Mouse (Mus musculus) CH12.LX (cell line): ENCODE results near the gene Stx16. TPM values are rescaled to one million over a fixed set of nuclear protein-coding genes. Genes with fewer than 3 reads are reported as not detected.

Experiments
- DNase-seq: peaks from one replicate; pipeline ENCODE4 v3.0.0-alpha.2; 2013; ENCODE audit errors: extremely low read depth
- H3K27ac ChIP-seq: 2 replicates; pipeline ENCODE4 v1.5.1; 2012; ENCODE audit warnings: low read depth, mild to moderate bottlenecking, control low read depth, moderate library complexity; ENCODE audit not compliant: insufficient read depth
- H3K27me3 ChIP-seq: replicated peaks from 2 replicates; pipeline ENCODE3; 2012; ENCODE audit warnings: inconsistent platforms
- H3K36me3 ChIP-seq, 2 experiments: replicated peaks in 1 of 2; 2 replicates each; pipeline versions ENCODE3 to v1.6.1; 2012; ENCODE audit warnings: inconsistent platforms in 1 of 2, low read length in 1 of 2, mild to moderate bottlenecking in 1 of 2, mixed read lengths in 1 of 2, moderate library complexity in 1 of 2; ENCODE audit not compliant: control insufficient read depth in 1 of 2, insufficient read depth in 1 of 2
- H3K4me1 ChIP-seq, 2 experiments: 2 replicates each; pipeline ENCODE4 v1.6.1; 2012; ENCODE audit warnings: inconsistent platforms in 1 of 2, moderate library complexity in 1 of 2; ENCODE audit not compliant: insufficient read depth in 2 of 2, control insufficient read depth in 1 of 2
- H3K4me2 ChIP-seq: 2 replicates; pipeline ENCODE4 v1.6.1; 2012; ENCODE audit warnings: low read depth, mild to moderate bottlenecking, control low read depth; ENCODE audit not compliant: poor library complexity, insufficient read depth, severe bottlenecking
- H3K4me3 ChIP-seq, 3 experiments: fragments of 150-350 bp in 1 of 3; sonication (generic) in 1 of 3; replicated peaks in 1 of 3; 2 replicates each; pipeline versions ENCODE3 to v1.5.1; 2011 to 2012; ENCODE audit warnings: low read depth in 2 of 3, low read length in 2 of 3, mild to moderate bottlenecking in 2 of 3, moderate library complexity in 2 of 3, control low read depth in 1 of 3, improper control_type of control experiment in 1 of 3, inconsistent platforms in 1 of 3, mixed read lengths in 1 of 3; ENCODE audit not compliant: poor library complexity in 1 of 3
- H3K79me2 ChIP-seq: replicated peaks from 2 replicates; pipeline ENCODE4 v1.6.1; 2012; ENCODE audit warnings: mild to moderate bottlenecking, moderate library complexity; ENCODE audit not compliant: control insufficient read depth, poor library complexity, insufficient read depth, severe bottlenecking; ENCODE audit errors: extremely low read depth
- H3K9ac ChIP-seq: 2 replicates; pipeline ENCODE4 v1.6.1; 2012; ENCODE audit warnings: low read depth, mild to moderate bottlenecking, control low read depth, moderate library complexity; ENCODE audit not compliant: insufficient read depth
- H3K9me3 ChIP-seq: replicated peaks from 2 replicates; pipeline ENCODE3; 2012; ENCODE audit warnings: low read length, inconsistent platforms, mixed read lengths
- ETS1 ChIP-seq: conservative IDR thresholded peaks from 2 replicates; pipeline ENCODE4 v1.6.1; 2012; ENCODE audit warnings: low read depth, mild to moderate bottlenecking, inconsistent platforms, low read length, improper control_type of control experiment, moderate library complexity
- GABPA ChIP-seq: IDR thresholded peaks from 2 replicates; pipeline ENCODE4 v1.6.1; 2012; ENCODE audit warnings: low read depth, low read length, improper control_type of control experiment, inconsistent platforms; ENCODE audit not compliant: insufficient replicate concordance
- JUN ChIP-seq: IDR thresholded peaks from 2 replicates; pipeline ENCODE4 v1.6.1; 2011; ENCODE audit warnings: low read depth, mild to moderate bottlenecking, low read length, improper control_type of control experiment, moderate library complexity; ENCODE audit not compliant: insufficient read depth
- JUND ChIP-seq: conservative IDR thresholded peaks from 2 replicates; pipeline ENCODE4 v1.6.1; 2011; ENCODE audit warnings: low read depth, low read length, improper control_type of control experiment
- KAT2A ChIP-seq: IDR thresholded peaks from 2 replicates; pipeline ENCODE4 v1.6.1; 2012; ENCODE audit warnings: low read length, improper control_type of control experiment, inconsistent platforms; ENCODE audit not compliant: insufficient replicate concordance
- MAFK ChIP-seq: IDR thresholded peaks from 2 replicates; pipeline ENCODE4 v1.6.1; 2011; ENCODE audit warnings: low read length, improper control_type of control experiment; ENCODE audit not compliant: insufficient replicate concordance
- MAX ChIP-seq: IDR thresholded peaks from 2 replicates; pipeline ENCODE4 v1.6.1; 2011; ENCODE audit warnings: low read length, improper control_type of control experiment
- MXI1 ChIP-seq: IDR thresholded peaks from 2 replicates; pipeline ENCODE4 v1.6.1; 2011; ENCODE audit warnings: mild to moderate bottlenecking, low read depth, low read length, improper control_type of control experiment
- MYC ChIP-seq: IDR thresholded peaks from 2 replicates; pipeline ENCODE4 v1.6.1; 2011; ENCODE audit warnings: low read depth, mild to moderate bottlenecking, improper control_type of control experiment, low read length
- PAX5 ChIP-seq: IDR thresholded peaks from 2 replicates; pipeline ENCODE4 v1.6.1; 2012; ENCODE audit warnings: low read length, inconsistent platforms, mixed read lengths
- POLR2AphosphoS2 ChIP-seq: IDR thresholded peaks from 2 replicates; pipeline ENCODE4 v1.6.1; 2011; ENCODE audit warnings: low read depth, low read length, improper control_type of control experiment
- RAD21 ChIP-seq: IDR thresholded peaks from 2 replicates; pipeline ENCODE4 v1.6.1; 2011; ENCODE audit warnings: low read depth, mild to moderate bottlenecking, low read length, improper control_type of control experiment, moderate library complexity
- SIN3A ChIP-seq: IDR thresholded peaks from 2 replicates; pipeline ENCODE4 v1.6.1; 2012; ENCODE audit warnings: low read length, improper control_type of control experiment, inconsistent platforms
- TBP ChIP-seq: conservative IDR thresholded peaks from 2 replicates; pipeline ENCODE4 v1.6.1; 2011; ENCODE audit warnings: low read depth, low read length, improper control_type of control experiment
- TCF12 ChIP-seq: IDR thresholded peaks from 2 replicates; pipeline ENCODE4 v1.6.1; 2014; ENCODE audit warnings: low read depth, mild to moderate bottlenecking, inconsistent platforms, low read length, improper control_type of control experiment
- UBTF ChIP-seq: IDR thresholded peaks from 2 replicates; pipeline ENCODE4 v1.6.1; 2012; ENCODE audit warnings: low read depth, mild to moderate bottlenecking, inconsistent platforms, low read length, improper control_type of control experiment, moderate library complexity
- ZKSCAN1 ChIP-seq: IDR thresholded peaks from 2 replicates; pipeline ENCODE4 v1.6.1; 2012; ENCODE audit warnings: low read depth, inconsistent platforms, low read length, improper control_type of control experiment, borderline replicate concordance
- dilution Hi-C: fragments of 300-500 bp; cut with MboI; formaldehyde crosslinking; loops from 2 replicates; pipeline ENCODE4 v1.14.3; 2020; ENCODE audit warnings: low sequenced_read_pairs; ENCODE audit not compliant: extremely low pct_unique_long_range_greater_than_20kb, extremely low pct_ligation_motif_present
- in situ Hi-C: fragments of 300-500 bp; cut with MboI; formaldehyde crosslinking; loops from 3 replicates; pipeline ENCODE4 v1.14.3; 2019; ENCODE audit warnings: low sequenced_read_pairs, low pct_ligation_motif_present, low pct_unique_long_range_greater_than_20kb, mixed read lengths
- polyA plus RNA-seq: library from polyadenylated mRNA; unstranded; fragments of >175 nt; gene quantifications from 2 replicates; pipeline ENCODE4 v1.2.1, GENCODE M21; 2012; ENCODE audit warnings: low read depth; ENCODE audit not compliant: insufficient read length
- total RNA-seq, 2 experiments: library from RNA; depleted of rRNA; stranded (reverse); fragments of 300-350 nt in 1 of 2; fragments of >200 nt in 1 of 2; gene quantifications; 2 replicates each; pipeline ENCODE4 v1.2.3; 2012 to 2014

Gene Stx16
- total and polyA plus RNA-seq, 3 experiments: 18.8 to 33.2 (median 22.5) TPM

DNA sequence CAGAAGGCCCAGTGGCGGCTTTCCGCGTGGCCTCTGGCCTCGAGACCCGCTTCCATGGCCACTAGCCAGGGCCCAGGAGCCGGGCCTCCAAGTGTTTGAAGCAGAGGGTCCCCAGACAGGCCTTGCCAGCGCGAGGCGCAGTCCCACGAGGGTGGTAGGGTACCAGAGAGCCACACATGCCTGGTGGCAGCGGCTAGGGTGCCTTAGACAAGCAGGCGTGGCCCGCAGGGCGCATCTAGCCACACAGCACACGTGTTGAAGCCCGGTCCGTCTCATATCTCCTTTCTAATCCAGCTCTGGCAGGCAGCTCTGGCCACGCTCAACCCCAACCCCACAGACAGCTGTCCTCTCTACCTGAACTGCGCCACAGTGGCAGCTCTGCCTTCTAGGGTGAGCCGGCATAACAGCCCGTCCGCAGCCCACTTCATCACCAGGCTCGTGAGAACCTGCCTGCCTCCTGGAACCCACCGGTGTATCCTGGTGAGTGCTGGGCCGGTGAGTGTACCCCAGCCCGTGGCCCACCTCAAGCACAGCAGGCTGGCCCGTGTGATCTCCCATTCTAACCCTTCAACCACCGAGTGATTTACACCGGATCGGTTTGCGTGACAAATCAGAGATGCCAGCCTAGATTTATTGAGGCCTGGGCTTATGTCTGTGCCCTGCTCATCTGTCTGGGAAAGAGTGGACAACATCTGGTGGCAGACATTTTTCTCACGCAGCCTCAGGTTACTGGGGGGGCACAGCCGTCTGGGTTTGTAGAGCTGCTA lies 34.9 kb downstream of the Stx16 start:
- TF ChIP-seq MYC (peak; percentile 90), MXI1 (peak; percentile 86), SIN3A (0 out of 2 replicates have a peak, but pooled peaks have one; percentile 26), ETS1 (no peak), MAX (peak; percentile 88)
- H3K79me2 ChIP-seq: no peaks in the 10 kb centered on the region
- peak overlapping the region; percentile 72 to 92 (median 83) for H3K4me3 ChIP-seq
- in situ Hi-C loops: loop anchor here (25.0 kb wide), 1 partner anchor 299 kb away; no protein-coding TSS in a partner anchor
- H3K36me3 ChIP-seq: peaks cover 20 to 42% of the 10 kb centered on the region in 2 experiments
- dilution Hi-C loops: no loop called here
- no peak overlapping the region; the same call in 1 of the 2 replicates for H3K27ac ChIP-seq
- peaks cover 5 to 17% of the 10 kb centered on the region in 2 experiments; a peak in 3 of 4 replicates for H3K4me1 ChIP-seq
- H3K27me3 ChIP-seq: no peaks in the 10 kb centered on the region
- H3K9me3 ChIP-seq: no peaks in the 10 kb centered on the region
- DNase-seq: peak; percentile 48
- peak overlapping the region; percentile 83 for H3K9ac ChIP-seq
- peak overlapping the region; percentile 47 for H3K4me2 ChIP-seq

DNA sequence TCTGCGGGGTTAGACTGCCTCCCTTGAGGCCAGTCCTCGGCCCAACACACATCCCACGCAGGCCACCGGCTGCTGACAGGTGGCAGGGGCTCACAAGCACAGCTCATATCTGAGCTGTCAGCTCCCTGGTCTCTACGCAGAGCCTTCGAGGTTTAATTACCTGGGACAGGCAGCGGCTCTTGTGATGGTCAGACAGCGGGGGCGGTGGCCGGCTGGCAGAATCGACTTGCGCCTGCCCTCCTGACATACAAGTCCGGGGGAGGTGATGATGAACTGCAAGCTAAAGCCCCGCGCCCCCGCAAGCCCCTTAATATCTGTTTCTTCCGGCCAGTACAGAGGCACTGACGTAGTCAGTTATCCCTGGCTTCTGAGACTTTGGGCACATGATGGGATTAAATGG lies 36.8 kb downstream of the Stx16 start:
- H3K27me3 ChIP-seq: no peaks in the 10 kb centered on the region
- no peaks in the 10 kb centered on the region for H3K9me3 ChIP-seq
- no peak overlapping the region for H3K27ac ChIP-seq
- no peak overlapping the region for H3K4me2 ChIP-seq
- peaks cover 32 to 61% of the 10 kb centered on the region in 2 experiments for H3K36me3 ChIP-seq
- no peak for TF ChIP-seq JUN
- no peak for TF ChIP-seq SIN3A
- no peak for TF ChIP-seq RAD21
- TF ChIP-seq MAFK: no peak
- no peak for TF ChIP-seq PAX5
- no peak for TF ChIP-seq ZKSCAN1
- TF ChIP-seq MXI1: no peak
- no peak for TF ChIP-seq POLR2AphosphoS2
- TF ChIP-seq JUND: no peak
- no peak for TF ChIP-seq UBTF
- no peak for TF ChIP-seq TCF12
- TF ChIP-seq GABPA: no peak
- TF ChIP-seq TBP: no peak
- TF ChIP-seq KAT2A: no peak
- in situ Hi-C loops: loop anchor here (25.0 kb wide), 1 partner anchor 301 kb away; no protein-coding TSS in a partner anchor
- no peak overlapping the region for H3K4me3 ChIP-seq
- no peak for DNase-seq
- peaks cover 5 to 17% of the 10 kb centered on the region in 2 experiments; a peak in 3 of 4 replicates for H3K4me1 ChIP-seq
- dilution Hi-C loops: no loop called here
- no peaks in the 10 kb centered on the region for H3K79me2 ChIP-seq
- H3K9ac ChIP-seq: no peak overlapping the region
